Mouse (Mus musculus) olfactory bulb, adult 2 months (tissue): ENCODE results near the gene Ms4a4b.

Source experiments
- CTCF ChIP-seq: fragments of 200-500 bp; IDR thresholded peaks from 2 replicates; pipeline ENCODE4 v1.5.1; 2012; ENCODE audit warnings: low read depth, mild to moderate bottlenecking, low read length, moderate library complexity; ENCODE audit not compliant: insufficient read depth
- POLR2A ChIP-seq: fragments of 200-500 bp; IDR thresholded peaks from 2 replicates; pipeline ENCODE4 v1.6.1; 2012; ENCODE audit warnings: mild to moderate bottlenecking, low read depth, low read length, moderate library complexity; ENCODE audit not compliant: insufficient read depth

DNA sequence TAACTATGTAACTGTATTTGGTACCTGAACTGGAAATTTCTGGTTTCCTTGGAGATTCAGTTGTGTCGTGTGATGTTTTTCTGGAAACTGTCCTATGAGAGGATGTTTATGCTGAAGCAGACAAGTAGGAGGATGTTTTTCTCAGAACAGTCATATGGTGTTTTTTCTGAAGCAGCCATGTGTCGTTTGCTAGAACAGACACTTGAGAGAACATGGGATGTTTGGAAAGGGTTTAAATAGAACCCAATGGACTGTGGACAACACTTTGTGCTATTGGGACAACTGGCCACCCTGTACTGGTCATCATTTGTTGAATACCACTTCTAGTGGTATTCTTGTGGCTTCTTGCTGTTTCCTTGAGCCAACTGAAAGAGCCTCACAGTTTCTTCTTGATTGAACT is 42.4 kb downstream of the Ms4a4b start, which contains the start of gene Gm8369:
- no peak for TF ChIP-seq POLR2A
- TF ChIP-seq CTCF: no peak
